Mouse (Mus musculus) brain, embryonic 14.5 days (tissue): ENCODE data around the gene Aven.

Source experiments
- CTCF ChIP-seq: fragments of 200-500 bp; IDR thresholded peaks from 2 replicates; pipeline ENCODE4 v1.5.1; 2012; ENCODE audit warnings: inconsistent platforms, mild to moderate bottlenecking, moderate library complexity, borderline replicate concordance; ENCODE audit not compliant: insufficient read depth, insufficient read length; ENCODE audit errors: extremely low read depth
- POLR2A ChIP-seq: fragments of 200-500 bp; IDR thresholded peaks from 2 replicates; pipeline ENCODE4 v1.6.1; 2012; ENCODE audit warnings: mild to moderate bottlenecking, inconsistent platforms, borderline replicate concordance; ENCODE audit not compliant: poor library complexity, insufficient read depth, insufficient read length, severe bottlenecking; ENCODE audit errors: extremely low read depth

GRCm38 (mm10) chr2:112469542-112469941 lies 23.2 kb upstream of the Aven start:
- TF ChIP-seq POLR2A (no peak), CTCF (no peak)
